Mouse (Mus musculus) kidney, adult 11 months (tissue): ENCODE results near the gene Rcc2.

Experiments
- DNase-seq: peaks from one replicate; pipeline ENCODE4 v3.0.0; 2022

Gene Rcc2

GRCm38 (mm10) chr4:140688044-140688825 lies 12.1 kb upstream of the Rcc2 start:
- no peak for DNase-seq

DNA sequence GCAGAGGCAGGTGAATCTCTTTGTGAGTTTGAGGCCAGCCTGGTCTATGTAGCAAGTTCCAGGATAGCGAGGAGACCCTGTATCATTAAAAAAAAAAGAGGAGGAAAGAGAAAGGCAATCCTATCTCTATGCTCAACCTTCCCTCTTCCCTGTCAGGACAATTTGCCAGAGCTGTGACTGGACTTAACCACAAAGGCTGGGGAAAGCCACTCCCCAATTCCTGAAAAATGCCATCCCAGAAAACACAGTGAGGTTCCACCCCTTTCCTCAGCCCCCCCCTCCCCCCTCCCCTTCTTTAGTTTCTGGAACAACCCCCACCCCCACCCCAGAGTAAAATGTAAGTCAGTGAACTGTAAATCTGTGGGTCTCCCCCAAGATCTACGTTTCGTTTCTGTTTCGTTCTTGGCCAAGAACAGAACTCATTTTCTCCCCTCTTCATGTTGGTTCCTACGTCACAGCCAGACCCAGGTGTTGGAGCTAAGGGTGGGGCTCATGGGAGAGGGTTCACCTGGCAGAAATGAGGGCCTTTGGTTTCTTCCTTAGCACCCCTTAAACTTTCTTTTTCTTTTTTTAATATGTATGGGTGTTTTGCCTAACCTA lies 11.4 kb upstream of the Rcc2 start:
- DNase-seq, result no peak

DNA sequence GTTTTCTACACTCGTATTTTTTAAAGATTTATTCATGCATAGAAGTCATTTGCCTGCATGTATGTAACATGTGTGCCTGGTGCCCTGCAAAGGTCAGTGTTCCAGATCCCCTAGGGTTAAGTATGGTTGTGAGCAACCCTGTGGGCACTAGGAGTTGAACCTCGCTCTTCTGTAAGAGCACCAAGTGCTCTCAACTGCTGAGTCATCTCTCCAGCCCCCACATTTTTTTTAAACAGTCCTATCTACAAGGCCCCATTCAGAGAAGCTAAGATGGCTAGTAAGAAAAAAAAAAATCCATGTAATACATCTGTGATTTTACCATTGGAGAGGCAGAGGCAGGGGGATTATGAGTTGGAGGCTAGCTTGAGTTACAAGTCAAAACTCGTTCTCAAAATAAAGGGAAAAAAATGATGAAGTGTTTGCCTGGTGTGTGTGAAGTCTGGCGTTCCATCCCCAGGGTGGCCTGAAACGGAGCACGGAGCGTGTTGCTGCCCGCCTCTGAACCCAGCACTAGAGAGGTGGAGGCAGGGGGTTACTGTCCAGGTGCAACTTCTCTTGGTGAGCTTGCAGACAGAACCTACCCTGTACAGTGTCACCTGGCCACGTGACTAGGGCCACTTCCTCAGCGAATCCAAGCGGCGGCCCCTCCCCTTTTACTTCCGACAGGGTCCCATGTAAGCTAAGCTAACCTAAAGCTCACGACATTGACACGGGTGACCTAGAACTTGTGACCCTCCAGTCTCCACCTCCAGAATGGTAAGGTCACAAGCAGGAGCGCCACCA lies 10.3 kb upstream of the Rcc2 start:
- no peak for DNase-seq

DNA sequence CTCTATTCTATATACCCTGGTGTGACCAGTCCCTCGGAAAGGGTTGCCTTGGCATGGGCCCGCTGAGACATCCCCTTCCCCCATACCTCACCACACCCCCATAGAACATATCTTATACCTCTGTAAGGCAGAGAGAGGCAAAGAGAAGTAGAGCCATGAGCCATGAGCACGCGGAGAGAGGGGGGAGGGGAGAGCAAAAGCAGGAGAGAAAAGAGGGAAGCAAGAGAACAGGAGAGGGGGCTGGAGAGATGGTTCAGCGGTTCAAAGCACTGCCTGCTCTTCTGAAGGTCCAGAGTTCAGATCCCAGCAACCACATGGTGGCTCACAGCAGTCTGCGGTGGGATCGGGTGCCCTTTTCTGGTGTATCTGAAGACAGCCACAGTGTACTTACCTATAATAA lies 8.9 kb upstream of the Rcc2 start:
- DNase-seq, result no peak

DNA sequence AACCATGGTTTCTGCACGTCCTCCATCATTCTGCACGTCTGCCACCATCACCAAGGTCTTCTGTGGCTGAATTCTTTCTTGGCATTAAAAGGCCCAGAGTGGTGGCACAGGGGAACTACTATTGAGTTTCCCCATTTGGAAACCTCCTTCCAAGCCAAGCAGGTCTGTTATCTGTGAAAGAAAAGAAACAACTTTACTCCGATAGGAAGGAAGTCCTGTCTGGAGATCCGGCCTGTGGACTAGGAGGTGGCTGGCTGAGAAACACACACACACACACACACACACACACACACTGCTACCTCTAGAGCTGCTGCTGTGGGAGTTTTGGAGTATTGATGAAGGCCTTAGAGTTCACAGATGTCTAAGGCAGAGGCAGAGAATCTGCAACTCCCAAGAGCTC lies 6.8 kb upstream of the Rcc2 start:
- no peak for DNase-seq

DNA sequence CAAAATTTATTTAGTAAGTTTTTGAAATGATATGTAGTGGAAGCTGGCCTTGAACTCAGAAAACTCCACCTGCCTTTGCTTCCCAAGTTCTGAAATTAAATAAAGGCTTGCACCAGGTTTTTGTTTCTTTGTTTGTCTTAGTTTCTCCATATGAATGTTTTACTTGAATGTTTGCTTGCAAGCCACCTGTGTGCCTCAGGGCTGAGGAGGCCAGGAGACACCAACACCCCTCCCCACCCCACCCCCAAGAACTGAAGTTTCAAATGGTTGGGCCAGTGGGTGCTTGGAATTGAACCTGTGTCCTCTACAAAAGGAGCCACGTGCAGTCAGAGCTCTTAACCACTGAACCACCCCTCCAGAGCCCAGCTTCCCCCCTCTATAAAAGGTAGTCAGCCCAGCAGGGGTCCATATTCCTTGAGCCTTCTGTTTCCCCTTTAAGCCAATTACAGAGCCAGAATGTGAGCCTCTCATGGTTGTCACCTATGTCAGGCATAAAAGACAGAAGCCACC lies 5.7 kb upstream of the Rcc2 start:
- no peak for DNase-seq

DNA sequence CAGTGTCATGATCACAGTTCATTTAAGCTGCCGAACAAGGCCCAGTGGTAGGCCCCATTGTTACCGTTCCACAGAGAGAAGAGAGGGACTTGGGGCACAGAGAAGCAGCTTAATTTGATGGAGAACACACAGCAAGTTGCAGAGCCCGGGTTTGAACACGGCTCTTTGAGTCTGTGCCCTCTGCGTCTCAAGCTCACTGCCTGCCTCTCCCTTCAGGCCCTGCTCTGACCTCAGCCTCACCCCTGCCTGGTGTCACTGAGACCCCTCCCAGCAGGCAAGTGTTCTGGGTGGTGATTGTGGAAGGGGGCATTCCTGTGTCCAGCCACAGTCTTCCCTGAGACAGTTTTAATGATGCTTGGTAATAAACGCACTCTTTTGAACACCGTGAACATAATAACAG lies 5.2 kb upstream of the Rcc2 start:
- no peak for DNase-seq

- DNase-seq, result no peak
Observed at GRCm38 (mm10) chr4:140695675-140696585, 4.4 kb upstream of the Rcc2 start.

GRCm38 (mm10) chr4:140699441-140700127 lies 757 bp upstream of the Rcc2 start:
- peak; percentile 64 for DNase-seq

GRCm38 (mm10) chr4:140701049-140701715 lies 841 bp downstream of the Rcc2 start:
- DNase-seq, result peak; percentile 69

- DNase-seq, result no peak
Observed at GRCm38 (mm10) chr4:140701716-140702561, 1.6 kb downstream of the Rcc2 start.

DNA sequence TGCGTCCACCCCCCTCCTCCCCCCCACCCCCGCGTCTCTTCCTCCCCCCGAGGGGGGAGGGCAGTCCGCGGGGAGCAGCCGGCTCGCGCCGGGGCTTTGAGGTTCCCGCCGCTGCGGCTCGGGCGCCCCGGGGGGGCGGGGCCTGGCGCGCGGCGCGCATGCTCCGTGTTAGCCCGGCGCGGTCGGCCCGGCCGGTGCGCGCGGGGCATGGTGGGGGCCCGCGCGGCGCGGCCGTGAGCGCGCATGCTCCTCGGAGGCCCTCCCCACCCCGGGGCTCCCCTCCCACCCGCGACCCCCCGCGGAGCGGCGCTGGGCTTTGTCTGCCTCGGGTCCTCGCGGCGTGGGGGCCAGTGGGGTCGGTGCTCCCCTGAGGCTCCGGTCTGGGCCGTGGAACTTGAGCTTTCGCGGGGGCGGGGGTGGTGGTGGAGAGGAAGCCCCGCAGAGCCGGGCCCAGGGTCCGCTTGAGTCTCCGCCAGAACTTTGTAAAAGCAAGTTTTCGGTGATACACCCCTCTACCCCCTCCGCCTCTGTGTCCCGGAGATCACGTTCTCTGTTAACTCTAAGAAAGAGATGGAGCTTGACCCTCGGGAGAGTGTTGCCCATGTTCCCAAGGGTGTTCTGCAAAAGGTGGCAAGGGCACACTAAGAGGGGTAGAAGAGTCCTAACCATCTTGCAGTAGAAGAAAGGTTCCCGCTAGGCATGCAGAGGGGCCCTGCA lies 2.4 kb downstream of the Rcc2 start:
- peak; percentile 75 for DNase-seq

DNA sequence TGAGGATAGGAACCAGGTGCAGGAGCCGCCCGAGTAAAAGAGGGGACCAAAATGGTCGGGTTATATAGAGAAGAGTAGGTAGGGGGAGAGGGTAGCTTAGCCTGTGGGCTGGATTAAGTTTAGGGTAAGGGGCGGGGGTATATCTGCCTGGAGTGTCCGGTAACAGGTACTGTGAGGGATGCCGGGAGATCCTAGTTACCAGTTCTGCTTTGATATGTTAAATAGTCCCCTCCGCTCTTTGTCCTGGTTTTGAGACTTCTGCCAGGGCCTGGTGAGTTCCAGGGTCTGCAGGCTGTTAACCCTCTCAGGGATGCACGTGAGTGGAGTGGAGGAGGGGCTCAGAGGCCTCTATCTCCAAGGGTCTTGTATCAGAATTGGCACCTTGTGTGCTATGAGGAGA lies 3.3 kb downstream of the Rcc2 start:
- no peak for DNase-seq

GRCm38 (mm10) chr4:140704166-140704565 lies 3.8 kb downstream of the Rcc2 start:
- peak; percentile 34 for DNase-seq

DNA sequence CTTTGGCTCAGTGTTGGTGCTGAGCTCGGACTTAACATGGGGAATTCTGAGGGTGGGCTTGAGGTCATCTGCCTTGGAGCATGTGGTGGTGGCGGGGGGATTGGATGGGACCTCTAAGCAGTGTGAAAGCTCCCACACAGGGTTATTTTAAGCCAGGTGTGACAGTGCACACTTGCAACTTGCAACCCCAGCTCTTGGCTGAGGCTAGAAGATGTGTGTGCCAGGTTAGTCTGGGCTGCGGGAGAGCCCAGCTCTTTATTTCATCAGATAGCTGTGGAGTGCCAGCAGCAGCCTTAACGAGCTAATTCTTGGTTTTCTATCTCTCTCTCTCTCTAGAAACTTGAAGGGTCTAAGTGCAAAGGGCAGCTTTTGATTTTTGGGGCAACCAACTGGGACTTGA lies 7.3 kb downstream of the Rcc2 start:
- no peak for DNase-seq

DNA sequence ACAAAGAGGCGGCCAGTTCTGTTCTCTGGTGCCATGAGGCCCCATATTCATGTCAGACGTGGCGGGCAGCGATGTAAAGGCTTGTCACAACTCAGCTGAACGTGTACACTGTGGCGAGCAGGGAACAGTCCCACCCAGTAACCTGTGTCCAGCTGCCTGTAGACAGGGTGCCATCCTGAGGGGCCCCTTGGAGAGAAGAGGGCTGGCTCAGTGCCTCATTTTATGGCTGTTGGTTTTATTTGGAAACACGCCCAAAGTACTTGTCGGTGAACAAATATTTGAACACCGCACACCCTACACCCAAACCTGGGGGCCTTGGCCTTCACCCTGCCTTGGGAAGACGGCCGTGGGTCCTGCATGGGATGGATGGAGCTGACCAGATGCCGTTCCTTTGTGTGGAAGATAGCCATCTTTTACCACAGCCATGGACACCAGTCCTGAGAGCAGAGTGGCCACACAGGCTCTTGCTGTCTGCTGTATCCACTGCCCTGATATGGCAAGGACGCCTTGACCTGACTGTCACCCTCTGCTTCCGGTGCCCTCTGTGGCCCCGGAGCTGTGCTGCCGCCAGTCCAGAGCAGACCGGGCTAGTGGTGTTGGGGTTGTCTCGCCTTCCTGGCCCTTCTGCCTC lies 8.1 kb downstream of the Rcc2 start:
- no peak for DNase-seq

DNA sequence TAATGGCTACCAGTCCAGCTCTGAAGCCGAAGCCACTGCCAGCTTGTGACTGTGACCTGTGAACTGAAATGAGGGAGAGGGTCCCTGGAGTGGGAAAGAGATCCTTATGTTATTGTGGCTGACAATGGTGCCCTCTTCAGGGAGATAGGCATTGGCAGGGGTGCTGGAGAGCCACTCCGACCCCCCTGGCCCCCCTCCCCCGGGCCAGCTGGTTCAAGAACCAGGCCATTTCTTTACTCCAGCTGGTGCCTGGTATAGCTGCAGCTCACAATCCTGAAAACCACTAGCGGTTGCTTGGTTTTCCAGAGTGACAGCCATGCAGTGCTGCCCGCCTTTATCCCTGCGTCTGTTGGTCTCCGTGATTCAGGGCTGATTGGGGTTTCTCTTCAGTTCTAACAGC lies 8.8 kb downstream of the Rcc2 start:
- DNase-seq, result no peak

DNA sequence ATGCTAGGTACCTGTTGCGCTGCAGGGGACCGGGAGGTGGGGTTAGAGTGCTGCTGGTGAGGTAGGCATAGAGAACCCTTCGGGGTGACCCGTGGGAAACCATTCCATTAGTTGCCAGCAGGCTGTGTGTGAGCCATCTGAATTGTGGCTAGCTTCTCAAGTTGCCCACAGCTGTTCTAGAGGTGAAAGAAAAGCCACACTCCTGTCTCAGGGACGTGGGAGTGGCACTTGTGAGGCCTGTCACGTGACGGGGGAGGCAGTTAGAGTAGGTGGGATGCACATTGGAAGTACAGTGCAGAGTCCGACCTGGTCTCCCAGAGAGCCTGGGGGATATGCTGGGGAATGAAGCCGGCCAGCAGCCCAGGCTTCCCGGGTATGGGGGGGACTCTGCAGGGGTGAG lies 9.3 kb downstream of the Rcc2 start:
- DNase-seq, result no peak

- no peak for DNase-seq
Observed at GRCm38 (mm10) chr4:140710781-140711180, 10.4 kb downstream of the Rcc2 start.
